Mouse (Mus musculus) liver (tissue): Measurements from ENCODE around the gene Tnfrsf17.
"Not testable (repeated sequence)": the region's sequence is repeated elsewhere in the genome, so short reads cannot be mapped to it uniquely, and the experiment has no call there.

Source experiments
- DNase-seq: peaks from one replicate; pipeline ENCODE4 v3.0.0-alpha.2; 2020; ENCODE audit warnings: mixed read lengths

The Tnfrsf17 gene

DNA sequence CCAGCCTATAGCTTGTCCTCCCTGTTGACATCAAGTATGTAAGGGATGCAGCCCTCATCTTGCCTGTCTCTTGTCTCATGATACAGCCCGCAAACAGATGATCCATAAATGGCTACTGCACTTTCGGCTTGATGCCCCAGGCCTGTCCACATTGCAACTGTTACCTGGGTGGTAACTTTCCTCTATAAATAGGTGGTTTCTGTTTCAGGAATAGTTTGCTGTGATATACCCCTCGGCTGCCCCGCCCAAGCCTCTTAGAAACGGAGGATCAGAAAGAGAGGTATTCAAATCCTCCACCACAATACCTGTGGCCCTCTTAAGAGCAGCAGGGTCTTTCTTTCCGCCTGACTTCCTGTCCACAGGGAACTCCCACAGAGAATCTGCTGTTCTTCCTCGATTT, at the start of gene Tnfrsf17:
Gene Tnfrsf17 (plus strand): TSS at position 301 of the 400 bp plus-strand sequence.
- DNase-seq, result no peak

DNA sequence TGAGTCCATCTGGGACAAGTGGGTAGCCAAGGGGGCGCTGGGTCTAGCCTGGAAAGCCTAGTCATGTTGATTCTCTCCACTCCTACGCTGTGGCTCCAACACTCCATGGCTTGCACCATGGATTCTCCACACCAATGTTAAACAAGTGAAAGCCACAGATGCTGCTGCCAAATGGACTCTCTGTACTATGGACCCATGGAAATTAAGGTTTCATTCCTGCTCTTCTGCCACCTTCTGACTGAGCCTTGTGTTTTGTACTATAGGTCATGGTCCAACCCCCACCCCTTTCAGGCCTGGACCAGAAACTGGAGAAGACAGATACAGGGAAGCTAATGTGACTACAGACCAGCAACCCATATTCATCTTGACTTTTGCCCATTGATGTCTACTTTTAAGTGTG, 47.1 kb upstream of the Tnfrsf17 start:
- DNase-seq, result no peak

DNA sequence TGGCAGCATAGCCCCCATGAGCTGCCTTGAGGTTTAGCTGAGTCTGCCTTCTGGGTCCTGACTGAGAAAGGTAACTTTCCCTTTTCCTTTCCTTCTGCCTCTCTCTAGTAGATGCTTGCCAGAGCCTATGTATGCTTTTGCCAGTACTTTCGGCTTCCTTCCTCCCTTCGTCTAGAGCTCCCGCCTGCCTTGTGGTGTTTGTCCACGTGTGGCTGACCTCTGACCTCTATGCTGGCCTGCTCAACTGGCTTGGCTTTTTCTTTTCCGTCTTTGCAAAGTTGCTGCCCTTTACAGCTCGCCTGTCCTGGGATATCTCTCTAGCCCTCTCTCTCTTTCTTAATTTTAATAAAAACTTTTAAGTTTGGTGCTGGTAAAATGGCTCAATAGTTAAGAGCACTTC, 43.8 kb upstream of the Tnfrsf17 start:
- DNase-seq, result no peak

DNA sequence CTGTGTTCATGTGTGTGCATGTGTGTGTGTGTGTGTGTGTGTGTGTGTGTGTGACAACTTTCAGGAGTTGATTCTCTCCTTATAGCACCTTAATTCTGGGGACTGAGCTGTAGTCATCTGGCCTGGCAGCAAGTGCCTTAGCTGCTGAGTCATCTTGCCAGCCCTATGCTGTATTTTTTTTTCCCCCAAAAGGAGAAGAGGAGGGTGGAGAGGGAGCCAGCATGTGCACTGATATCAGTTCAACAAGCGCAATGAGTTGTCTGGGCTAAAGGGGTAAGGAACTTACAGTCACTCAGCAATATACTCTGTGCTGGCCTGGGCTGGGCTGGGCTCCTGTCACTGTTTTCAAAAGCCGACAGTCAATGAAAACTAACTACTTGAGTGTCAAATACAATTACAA, 43.0 kb upstream of the Tnfrsf17 start:
- peak; percentile 79 for DNase-seq

DNA sequence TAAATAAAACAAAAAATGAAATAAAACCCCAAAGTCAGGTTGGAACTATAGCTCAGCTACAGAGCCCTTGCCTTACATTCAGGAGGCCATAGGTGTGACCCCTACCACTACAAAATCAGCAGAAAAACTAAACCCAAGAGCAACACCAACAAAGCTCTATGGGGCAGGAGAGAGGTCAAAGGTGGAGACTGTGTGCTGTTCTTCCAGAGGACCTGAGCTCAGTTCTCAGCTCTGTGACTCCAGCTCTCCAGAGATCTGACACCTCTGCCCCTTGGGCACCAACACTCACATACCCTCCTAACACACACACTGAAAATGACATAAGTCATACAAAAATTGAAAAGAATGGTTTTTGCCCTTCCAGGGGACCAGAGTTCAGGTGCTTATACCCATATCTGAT, 42.5 kb upstream of the Tnfrsf17 start:
- DNase-seq, result no peak

DNA sequence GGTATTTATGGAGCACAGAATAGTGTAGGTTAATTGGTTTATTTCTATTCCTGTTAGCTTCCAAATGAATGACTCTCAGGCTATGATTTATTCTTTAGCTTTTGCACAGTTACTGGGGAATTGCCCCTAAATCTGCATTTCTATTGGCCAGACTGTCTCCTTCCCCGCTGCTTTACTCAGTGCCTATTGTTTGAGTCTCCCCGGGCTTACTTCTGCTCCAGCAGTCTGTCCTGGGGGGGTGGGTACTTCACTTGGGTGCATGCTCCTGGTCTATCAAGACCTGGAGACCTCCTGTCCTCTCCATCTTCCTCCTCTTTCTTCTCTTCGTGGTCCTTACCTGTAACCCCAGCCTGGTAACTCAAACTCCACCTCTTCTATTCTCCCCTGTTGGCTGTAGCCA, 36.7 kb upstream of the Tnfrsf17 start:
- no peak for DNase-seq

DNA sequence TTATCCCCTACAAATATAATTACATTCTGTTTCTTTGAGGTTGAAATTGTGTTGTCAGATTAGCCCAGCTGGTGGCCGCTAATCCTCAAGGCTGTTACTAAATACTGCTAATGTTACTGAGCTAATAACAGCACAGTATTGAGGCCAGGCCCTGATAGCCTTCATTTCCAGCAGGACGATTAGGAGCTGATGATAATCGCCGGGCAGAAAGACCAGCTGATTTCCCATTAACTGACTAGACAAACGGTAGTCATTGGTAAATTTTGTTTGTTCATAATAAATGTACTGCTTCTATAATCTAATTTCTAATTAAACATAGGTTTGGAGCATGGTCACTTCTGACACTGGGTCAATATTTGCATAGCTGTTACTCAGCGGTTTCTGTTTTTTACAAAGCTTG, 34.8 kb upstream of the Tnfrsf17 start:
- no peak for DNase-seq

DNA sequence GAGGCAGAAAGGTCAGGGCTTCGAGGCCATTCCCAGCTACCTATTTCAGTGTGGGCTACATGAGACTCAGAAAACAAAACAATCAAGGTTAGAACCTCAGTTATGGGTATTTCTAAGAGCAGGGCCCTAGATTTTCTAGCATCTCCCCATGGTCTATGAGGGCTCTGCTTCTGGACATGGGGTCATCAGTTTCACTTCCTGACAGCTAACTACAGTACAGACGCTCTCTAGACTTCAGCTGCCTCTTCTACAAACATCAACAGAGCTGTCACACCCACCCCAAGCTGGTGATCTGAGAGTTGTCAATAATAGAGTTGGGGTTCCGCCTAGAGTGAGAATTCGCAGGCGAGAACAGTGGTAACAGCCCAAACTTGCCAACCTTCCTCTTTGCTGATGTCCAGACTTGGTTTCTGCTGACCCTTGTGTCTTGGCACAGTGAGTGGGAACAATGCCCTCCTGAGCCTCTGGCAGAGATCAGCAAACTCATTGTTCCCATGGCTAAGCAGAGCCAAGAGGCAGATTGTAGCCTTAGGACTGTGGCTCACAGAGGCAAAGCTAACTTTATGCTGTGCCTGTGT, 30.9 kb upstream of the Tnfrsf17 start:
- no peak for DNase-seq

DNA sequence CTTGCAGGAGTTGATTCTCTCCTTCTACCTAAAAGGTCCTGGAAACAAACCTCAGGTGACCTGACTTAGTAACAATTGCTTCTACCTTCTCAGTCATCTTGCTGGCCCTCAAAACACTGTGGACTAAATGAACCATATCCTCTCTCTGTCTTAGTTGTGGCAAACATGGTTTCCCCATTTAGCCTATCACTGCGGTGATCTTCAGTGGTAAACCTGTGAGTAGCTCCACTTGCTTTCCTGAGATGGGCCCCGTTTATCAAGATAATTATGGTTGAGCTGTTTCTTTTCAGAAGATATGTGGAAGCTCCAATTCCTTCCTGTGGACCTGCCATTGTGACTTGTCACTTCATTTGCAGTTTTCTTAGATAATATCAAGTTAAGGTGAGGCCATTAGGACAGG, 28.7 kb upstream of the Tnfrsf17 start:
- DNase-seq, result no peak

DNA sequence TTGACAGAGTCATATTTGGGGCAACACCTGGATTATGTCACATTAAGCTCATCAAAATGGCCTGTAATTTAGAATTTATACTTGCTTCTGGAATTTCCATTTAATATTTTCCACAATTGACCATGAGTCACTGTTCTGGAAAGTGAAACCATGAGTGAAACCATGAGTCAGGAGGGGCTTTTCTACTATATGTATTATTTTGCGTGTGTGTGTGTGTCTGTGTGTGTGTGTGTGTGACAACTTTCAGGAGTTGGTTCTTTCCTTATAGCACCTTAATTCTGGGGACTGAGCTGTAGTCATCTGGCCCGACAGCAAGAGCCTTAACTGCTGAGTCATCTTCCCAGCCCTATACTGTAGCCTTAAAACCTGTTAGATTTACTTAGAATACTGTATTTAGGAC, 27.7 kb upstream of the Tnfrsf17 start:
- no peak for DNase-seq

DNA sequence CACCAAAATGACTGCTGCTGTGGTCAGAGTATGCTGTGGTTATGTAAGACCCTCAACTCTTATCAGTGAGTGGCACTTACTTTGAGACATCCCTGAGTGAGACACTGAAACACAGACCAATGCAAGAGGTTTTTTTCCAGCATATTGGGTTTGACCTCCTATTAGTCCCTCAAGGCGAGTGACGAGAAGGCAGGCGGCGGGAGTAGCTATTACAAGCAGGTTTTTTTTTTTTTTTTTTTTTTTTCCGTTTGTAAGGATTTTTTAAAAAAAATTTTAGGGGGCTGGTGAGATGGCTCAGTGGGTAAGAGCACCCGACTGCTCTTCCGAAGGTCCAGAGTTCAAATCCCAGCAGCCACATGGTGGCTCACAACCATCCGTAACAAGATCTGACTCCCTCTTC, 24.7 kb upstream of the Tnfrsf17 start:
- not testable (repeated sequence) for DNase-seq

DNA sequence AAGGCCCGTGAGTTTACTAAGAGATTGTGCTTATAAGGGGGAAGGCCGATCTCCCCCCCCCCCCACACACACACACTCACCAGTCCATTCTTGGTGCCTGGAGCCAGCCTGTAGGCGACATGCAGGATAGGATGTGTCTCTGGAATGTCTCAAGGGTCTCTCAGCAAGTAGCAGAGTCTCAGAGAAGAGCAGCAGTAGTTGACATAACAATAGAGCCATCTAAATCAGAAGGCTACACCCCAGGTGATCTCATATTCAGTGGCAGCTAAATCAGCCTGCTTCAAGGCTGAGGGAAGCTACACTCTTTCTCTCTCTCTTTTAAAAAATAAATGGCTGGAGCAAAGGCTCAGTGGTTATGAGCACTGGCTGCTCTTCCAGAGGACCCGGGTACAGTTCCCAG, 18.0 kb upstream of the Tnfrsf17 start:
- DNase-seq, result not testable (repeated sequence)

DNA sequence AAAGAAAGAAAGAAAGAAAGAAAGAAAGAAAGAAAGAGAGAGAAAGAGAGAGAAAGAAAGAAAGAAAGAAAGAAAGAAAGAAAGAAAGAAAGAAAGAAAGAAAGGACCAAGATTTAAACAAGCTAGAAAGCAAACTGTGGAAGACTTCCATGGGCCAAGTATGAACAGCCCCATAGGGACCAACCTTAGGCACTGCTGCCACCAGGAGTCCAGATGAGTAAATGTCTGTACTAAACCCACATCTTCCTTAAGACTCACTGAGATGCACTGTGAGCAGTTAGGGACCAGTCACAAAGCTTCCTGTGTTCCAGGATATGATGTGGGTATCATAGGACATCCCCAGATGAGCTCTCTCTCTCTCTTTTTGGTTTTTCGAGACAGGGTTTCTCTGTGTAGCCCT, 15.9 kb upstream of the Tnfrsf17 start:
- DNase-seq, result peak; percentile 31

DNA sequence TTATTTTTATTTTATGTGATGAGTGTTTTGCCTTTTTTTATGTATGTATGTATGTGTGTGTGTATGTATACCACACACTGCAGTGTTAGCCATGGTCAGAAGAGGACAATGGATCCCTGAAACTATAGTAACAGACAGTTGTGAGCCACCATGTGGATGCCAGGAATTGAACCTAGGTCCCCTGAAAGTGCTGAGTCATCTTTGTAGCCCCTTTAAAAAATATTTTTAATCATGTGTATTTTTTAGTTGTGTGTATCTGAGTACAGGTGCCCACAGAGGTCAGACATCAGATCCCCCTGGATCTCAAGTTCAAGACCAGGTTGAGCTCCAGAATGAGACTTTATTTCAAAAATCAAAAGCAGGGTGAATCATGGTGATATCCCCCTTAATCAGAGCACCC, 9.9 kb upstream of the Tnfrsf17 start:
- DNase-seq, result no peak

DNA sequence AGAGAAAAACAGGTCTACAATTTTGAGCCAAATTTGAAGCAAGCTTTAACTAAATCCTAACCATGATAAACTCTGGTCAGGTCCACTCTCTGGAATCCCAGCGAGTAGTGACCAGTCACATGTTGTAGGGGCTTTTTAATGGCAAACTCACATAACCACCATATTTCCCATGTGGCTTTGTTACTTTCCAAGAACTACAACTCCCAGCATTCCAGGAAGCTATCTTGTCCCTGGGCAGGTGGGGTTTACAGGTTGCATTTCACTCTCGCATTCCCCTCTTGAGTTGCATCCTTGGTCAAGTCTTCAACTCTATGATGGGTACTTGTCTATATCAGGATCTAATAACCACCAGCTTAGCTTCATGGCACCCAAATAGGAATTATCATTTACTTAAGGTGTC, 8.1 kb upstream of the Tnfrsf17 start:
- DNase-seq, result no peak

DNA sequence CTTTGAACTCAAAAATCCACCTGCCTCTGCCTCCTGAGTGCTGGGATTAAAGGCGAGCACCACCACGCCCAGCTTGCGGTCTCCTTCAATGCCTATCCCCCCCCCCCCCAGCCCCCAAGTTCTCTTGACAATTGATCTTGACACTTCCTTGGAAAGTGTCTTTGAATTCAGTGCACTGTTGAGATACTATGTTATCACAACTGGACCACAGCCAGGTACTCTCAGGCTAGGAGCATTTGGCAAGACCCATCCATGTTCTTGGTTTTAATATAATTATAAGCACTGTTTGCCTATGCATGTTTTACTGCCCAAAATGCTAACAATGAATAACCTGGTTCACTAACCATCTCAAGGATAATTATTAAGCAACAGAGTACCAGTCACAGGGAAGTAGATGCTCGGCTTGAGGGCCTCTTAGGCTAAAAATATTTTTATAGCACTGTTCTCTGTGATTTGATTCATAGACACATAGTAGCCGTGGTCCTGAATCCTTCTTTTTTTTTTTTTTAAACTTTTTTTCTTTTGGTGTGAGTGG, 2.2 kb downstream of the Tnfrsf17 start:
- DNase-seq, result no peak

DNA sequence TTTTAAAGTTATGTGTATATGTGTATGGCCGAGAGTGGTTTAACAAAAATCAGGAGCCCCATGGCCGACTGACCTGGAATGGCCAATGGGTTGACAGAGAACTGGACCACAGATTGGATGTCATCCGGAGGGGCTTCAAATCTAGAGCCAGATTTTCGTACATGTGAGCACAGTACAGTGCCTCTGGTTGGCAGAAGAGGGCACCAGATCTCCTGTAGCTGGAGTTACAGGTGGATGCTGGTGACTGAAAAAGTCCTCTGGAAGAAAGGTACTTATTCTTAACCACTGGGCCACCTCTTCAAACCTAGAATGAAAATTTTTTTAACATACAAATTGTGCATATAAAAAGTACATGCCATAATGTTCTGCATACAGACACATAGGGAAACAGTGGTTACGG, 3.1 kb downstream of the Tnfrsf17 start:
- DNase-seq, result no peak

DNA sequence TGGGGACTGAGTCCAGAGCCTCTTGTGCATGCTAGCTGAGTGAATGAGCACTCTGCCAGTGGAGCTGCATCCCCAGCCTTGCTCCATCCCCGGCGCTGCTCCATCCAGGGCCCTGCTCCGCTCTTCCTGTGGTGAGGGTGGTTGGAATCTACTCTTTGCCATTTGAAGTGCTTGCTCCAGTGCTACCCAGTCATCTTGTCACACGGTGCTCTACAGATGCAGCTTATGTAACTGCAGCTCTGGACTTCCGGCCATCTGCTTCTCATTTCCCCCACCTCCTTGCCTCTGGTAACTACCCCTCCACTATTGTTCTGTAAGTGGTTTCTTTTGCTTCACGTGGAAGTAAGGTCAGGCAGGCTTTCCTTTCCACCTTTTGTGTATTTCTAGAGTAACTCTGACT, 3.7 kb downstream of the Tnfrsf17 start:
- peak; percentile 5 for DNase-seq

DNA sequence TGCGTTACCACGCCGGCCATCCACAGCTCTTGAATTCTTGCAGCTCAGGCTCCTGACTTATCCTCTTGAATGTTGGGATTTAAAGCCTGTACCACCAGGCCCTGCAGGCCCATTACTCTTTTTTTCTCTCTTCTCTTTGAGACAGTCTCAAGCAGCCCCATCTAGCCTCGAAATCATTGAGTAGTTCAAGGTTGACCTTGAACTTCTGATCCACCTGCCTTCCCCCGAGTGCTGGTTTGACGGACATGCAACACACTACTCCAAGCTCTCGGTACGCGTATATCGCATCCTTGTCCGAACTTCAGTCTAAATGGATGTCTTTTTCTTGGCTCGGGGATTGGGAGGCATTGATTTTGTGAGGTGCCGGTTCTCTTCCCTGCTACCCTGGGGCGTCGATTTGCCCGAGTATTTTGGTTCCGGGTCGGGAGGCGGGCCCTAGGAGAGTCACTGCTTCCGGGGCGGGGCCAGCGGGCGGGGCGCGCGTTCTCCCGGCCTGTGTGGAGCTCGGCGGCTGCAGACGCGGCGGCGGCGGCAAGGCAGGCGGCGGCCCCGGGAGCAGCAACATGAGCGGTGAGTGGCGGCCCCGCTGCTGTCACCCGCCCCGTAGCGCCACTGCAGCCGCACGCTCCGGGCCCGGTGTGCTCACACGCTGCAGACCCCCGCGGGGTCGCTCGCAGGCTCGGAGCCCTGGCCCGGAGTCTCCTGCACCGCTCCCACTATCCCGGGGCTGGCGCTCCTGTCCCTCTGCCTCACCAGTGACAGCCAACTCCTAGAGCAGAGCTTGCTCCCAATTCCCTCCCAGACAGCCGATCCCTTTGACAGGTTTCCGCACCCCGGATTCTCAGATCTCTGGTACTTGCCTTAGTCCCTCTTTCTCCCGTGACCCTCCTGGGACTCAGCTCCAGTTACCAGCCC, 9.1 kb downstream of the Tnfrsf17 start, which contains the start of gene Snx29:
Gene Snx29 (plus strand): TSS at position 500 of the 915 bp plus-strand sequence.
- peak; percentile 96 for DNase-seq

DNA sequence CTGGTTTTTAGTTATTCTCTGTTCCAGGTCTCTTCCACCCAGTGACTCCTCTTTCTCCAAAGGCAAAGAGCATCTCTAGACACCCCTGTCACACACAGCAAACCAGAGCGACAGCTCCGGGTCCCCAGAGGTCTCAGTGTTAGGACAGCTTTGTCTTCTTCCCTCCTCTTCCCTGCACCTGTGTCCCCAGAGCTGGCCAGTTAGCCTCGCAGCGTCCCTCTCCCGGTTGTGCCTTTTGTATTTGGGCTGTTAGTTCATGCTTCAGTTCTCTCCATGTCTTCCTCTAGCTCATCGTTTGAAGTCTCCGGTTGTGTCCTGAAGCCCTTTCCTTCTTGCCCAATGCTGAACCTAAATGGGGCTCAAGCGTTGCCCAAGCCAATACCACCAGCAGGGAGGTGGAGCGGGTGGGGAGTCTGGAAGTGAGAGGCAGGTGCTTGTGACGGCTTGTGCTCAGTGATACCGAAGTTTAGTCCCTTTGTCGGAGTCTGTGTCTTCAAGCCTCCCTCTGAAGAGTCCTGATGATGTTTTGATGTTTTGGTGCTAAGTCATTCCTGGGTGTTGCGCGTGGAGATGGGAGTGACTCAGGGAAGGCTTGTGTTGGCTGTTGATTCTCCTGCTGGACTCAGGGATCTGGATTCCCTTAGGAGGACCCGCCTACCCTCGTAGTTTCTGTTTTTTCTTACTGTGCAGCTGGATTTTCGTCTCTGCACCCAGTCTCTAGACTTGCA, 9.9 kb downstream of the Tnfrsf17 start:
- DNase-seq, result peak; percentile 47

DNA sequence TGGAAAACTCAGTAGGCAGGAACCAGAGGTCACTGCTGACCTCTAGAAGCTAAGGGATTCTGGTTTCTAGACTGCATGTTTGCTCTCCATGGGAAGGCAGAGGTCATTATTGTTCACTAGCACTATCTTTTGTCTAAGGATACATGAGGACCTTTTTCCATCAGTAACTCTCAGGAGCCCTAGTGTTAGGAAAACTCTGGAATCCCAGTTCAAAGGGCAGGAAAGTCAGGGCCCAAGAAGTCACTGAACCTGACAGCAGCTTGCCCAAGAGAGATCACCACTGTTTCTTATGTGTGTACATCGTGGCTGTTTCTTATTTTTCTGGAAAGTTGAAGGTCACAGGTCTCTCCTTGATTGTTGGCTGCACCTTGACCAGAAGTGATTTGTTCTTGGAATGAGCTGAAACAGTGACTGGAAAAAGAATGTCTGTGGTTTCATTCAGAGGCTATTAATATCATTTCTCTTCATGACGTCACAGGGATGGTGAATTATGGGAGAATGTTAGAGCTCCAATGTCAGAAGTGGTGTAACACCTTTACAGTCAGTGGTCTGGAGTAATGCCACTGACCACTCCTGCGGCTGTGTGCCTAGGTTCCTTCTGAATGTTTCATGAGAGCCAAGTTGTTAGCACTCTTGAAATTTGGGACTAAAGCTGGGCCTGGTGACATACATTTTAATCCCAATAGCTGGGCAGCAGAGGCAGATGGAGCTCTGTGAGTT, 16.6 kb downstream of the Tnfrsf17 start:
- no peak for DNase-seq

DNA sequence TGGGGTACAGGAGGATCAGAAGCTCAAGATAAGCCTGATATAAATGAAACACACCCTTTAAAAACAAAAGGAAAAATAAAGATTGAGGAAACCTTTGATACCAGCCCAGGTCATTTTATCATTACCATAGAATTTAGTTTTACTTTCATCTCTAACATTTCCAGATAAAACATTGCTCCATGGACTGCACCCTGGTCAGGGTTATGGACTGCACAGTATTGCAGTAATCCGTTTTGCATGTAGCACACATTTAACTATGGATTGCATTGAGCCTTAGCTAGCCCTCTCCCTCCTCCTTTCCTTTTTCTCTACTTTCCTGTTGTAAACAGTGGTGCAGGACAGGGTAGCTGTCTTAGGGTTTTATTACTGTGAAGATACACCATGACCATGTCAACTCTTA, 17.4 kb downstream of the Tnfrsf17 start:
- no peak for DNase-seq

DNA sequence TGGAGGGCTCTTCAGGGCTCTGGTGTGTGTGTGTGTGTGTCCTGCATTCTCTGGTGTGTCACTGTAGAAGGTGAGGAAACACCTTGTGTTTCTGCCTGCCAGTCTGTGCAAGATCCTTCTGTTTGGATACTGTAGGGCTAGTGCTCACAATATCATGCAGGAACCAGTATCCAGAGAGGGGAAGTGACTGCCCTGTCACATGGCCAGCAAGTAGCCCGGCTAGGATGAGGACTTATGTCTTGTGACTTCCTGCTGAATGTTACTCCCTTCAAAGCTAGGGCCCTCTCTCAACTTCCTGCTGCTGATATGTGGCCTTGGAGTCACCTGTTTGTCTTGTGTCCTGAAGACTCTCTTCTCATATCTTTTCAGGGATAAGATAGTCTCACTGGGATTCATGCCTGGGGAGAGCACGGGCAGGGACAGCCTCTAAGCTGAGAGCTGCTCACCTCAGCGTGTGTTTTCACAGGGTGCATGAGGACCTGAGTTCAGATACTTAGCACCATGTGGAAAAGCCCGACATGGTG, 29.7 kb downstream of the Tnfrsf17 start:
- DNase-seq, result no peak
